Mouse (Mus musculus): ENCODE data around the gene Bckdk. TPM values are rescaled to one million over a fixed set of nuclear protein-coding genes. Genes with fewer than 3 reads are reported as not detected.
A peak's percentile ranks its signal among the peaks of the same experiment; 100 is the strongest.

The Bckdk gene
- polyA plus RNA-seq, 1 experiment from 2014 or later, result 120 TPM

DNA sequence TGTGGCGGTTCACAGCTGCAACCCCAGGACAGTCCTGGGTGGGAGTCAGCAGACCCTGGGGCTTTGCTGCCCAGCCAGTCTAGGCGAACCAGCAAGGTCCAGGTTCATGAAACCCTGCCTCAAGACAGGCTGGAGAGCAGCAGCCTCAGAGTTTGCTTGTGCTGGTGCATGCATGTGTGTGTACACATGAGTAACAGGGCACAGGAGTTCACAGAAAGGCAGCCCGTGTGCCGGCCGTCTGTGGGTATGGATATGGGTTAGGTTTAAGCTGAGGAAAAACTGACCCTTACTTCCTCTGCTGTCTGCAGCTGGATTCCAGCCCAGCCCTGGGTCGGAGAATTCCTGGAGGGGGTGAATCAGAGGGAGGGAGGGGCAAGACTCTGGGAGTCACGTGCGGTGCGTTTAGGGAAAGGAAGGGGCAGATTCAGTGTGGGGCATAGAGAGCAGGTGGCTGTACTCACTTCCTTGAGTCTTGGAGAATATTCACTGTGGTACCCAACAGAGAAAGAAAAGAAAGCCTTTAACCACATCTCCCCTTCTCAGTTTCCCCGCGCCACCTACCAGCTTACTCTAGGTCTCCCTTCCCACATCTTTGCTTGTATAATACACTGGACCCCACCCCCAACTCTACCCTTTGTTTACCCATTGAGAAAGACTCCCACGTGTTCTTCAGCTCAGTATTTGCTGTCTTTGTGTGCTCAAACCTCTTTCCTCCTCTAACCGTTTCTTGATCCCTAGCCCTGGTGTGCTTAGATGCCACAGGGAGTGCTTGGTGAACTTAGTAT lies 27.7 kb downstream of the Bckdk start:
- Histone ChIP-seq H3K4me1 (replicated peaks; ENCODE audit: insufficient read depth, low read length) (peaks cover 39% of the 10 kb centered on the region), H3K27ac (peak overlapping the region; percentile 85), H3K4me2 (ENCODE audit: low read length) (peak overlapping the region; percentile 8), H3K36me3 (ENCODE audit: insufficient read depth, low read length) (peaks cover 5% of the 10 kb centered on the region; the same call in 1 of the 2 replicates), H3K4me3 (replicated peaks; ENCODE audit: low read depth, low read length) (no peak overlapping the region), H3K9ac (ENCODE audit: low read depth, low read length) (peak overlapping the region; percentile 42; the same call in 1 of the 2 replicates), H3K27me3 (ENCODE audit: insufficient read depth, low read length) (no peaks in the 10 kb centered on the region), H3K9me3 (replicated peaks; ENCODE audit: low read length) (no peaks in the 10 kb centered on the region)
- ATAC-seq (replicated peaks; ENCODE audit: low FRiP score, low read depth) (no peak), DNase-seq (ENCODE audit: low spot score) (peak; percentile 71)
- TF ChIP-seq CTCF (IDR thresholded peaks at IDR 0.05; ENCODE audit: low read depth), result no peak
- 22% methylated on average over 13 of the region's 13 CpGs for WGBS

- ATAC-seq (replicated peaks; ENCODE audit: low FRiP score, low read depth) (no peak; the same call in 1 of the 2 replicates), DNase-seq (ENCODE audit: low spot score) (peak; percentile 52)
- no peaks in the 10 kb centered on the region for H3K36me3 ChIP-seq (ENCODE audit: insufficient read depth, low read length)
- 0 out of 2 replicates have a peak overlapping the region, but pooled peaks have one; percentile 8 for H3K4me2 ChIP-seq (ENCODE audit: low read length)
- no peak overlapping the region for H3K9ac ChIP-seq (ENCODE audit: low read depth, low read length)
- 19% methylated on average over 13 of the region's 13 CpGs for WGBS
- H3K4me1 ChIP-seq (replicated peaks; ENCODE audit: insufficient read depth, low read length), result peaks cover 31% of the 10 kb centered on the region
- H3K27me3 ChIP-seq (ENCODE audit: insufficient read depth, low read length), result no peaks in the 10 kb centered on the region
- peak; percentile 25; the same call in 1 of the 2 replicates for TF ChIP-seq CTCF (IDR thresholded peaks at IDR 0.05; ENCODE audit: low read depth)
- H3K9me3 ChIP-seq (replicated peaks; ENCODE audit: low read length), result no peaks in the 10 kb centered on the region
- no peak overlapping the region for H3K4me3 ChIP-seq (replicated peaks; ENCODE audit: low read depth, low read length)
- peak overlapping the region; percentile 85 for H3K27ac ChIP-seq
These were observed 28.6 kb downstream of the Bckdk start for GRCm38 (mm10) chr7:127932273-127933031.

DNA sequence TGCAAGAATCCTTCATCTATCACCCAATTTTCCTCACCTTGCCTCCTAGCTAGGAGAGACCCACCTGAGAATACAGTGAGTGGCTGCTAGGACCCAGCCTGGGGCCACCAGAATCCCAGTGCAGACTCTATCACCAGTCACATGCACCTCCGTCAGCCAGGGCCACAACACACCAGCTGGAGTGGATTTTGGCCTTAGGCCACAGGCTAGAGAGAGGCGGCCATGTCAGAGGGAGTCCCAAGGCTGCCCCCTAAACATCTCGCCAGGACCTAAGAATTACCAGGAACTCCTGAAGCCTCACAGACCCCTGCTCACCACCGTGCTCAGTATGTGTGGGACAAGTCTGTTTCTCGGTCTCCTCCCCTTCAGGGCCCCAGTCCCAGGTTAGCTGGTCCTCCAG lies 30.2 kb downstream of the Bckdk start:
- WGBS, result 76% methylated on average over 5 of the region's 5 CpGs
- H3K27ac ChIP-seq, result no peak overlapping the region
- H3K27me3 ChIP-seq (ENCODE audit: insufficient read depth, low read length), result no peaks in the 10 kb centered on the region
- no peak overlapping the region for H3K9ac ChIP-seq (ENCODE audit: low read depth, low read length)
- no peak for TF ChIP-seq CTCF (IDR thresholded peaks at IDR 0.05; ENCODE audit: low read depth)
- peaks cover 27% of the 10 kb centered on the region for H3K4me1 ChIP-seq (replicated peaks; ENCODE audit: insufficient read depth, low read length)
- H3K4me2 ChIP-seq (ENCODE audit: low read length), result no peak overlapping the region
- ATAC-seq (replicated peaks; ENCODE audit: low FRiP score, low read depth), result no peak
- no peaks in the 10 kb centered on the region for H3K36me3 ChIP-seq (ENCODE audit: insufficient read depth, low read length)
- H3K9me3 ChIP-seq (replicated peaks; ENCODE audit: low read length), result no peaks in the 10 kb centered on the region
- no peak overlapping the region for H3K4me3 ChIP-seq (replicated peaks; ENCODE audit: low read depth, low read length)
- DNase-seq (ENCODE audit: low spot score), result no peak

- DNase-seq (ENCODE audit: low spot score) (peak; percentile 98), ATAC-seq (replicated peaks; ENCODE audit: low FRiP score, low read depth) (peak; percentile 88)
- Histone ChIP-seq H3K4me3 (replicated peaks; ENCODE audit: low read depth, low read length) (peak overlapping the region; percentile 69), H3K27me3 (ENCODE audit: insufficient read depth, low read length) (no peaks in the 10 kb centered on the region), H3K36me3 (ENCODE audit: insufficient read depth, low read length) (no peaks in the 10 kb centered on the region), H3K4me2 (ENCODE audit: low read length) (peak overlapping the region; percentile 97), H3K4me1 (replicated peaks; ENCODE audit: insufficient read depth, low read length) (peaks cover 27% of the 10 kb centered on the region), H3K27ac (peak overlapping the region; percentile 37; the same call in 1 of the 2 replicates), H3K9ac (ENCODE audit: low read depth, low read length) (peak overlapping the region; percentile 77), H3K9me3 (replicated peaks; ENCODE audit: low read length) (no peaks in the 10 kb centered on the region)
- peak; percentile 99 for TF ChIP-seq CTCF (IDR thresholded peaks at IDR 0.05; ENCODE audit: low read depth)
- WGBS, result 5% methylated on average over 30 of the region's 32 CpGs
These were observed 31.3 kb downstream of the Bckdk start for GRCm38 (mm10) chr7:127935028-127935722.

- under 1% methylated on average over 38 of the region's 38 CpGs for WGBS
- peak overlapping the region; percentile 77 for H3K9ac ChIP-seq (ENCODE audit: low read depth, low read length)
- H3K4me2 ChIP-seq (ENCODE audit: low read length), result peak overlapping the region; percentile 97
- H3K27me3 ChIP-seq (ENCODE audit: insufficient read depth, low read length), result no peaks in the 10 kb centered on the region
- H3K4me1 ChIP-seq (replicated peaks; ENCODE audit: insufficient read depth, low read length), result peaks cover 27% of the 10 kb centered on the region
- no peaks in the 10 kb centered on the region for H3K9me3 ChIP-seq (replicated peaks; ENCODE audit: low read length)
- ATAC-seq (replicated peaks; ENCODE audit: low FRiP score, low read depth) (peak; percentile 37), DNase-seq (ENCODE audit: low spot score) (no peak)
- peak overlapping the region; percentile 69 for H3K4me3 ChIP-seq (replicated peaks; ENCODE audit: low read depth, low read length)
- TF ChIP-seq CTCF (IDR thresholded peaks at IDR 0.05; ENCODE audit: low read depth), result no peak
- H3K27ac ChIP-seq, result peak overlapping the region; percentile 36; the same call in 1 of the 2 replicates
- H3K36me3 ChIP-seq (ENCODE audit: insufficient read depth, low read length), result no peaks in the 10 kb centered on the region
These were observed 31.9 kb downstream of the Bckdk start for GRCm38 (mm10) chr7:127935748-127936159.
